ENCODE assay signal across 11 mouse cellular contexts in the genomic region with DNA sequence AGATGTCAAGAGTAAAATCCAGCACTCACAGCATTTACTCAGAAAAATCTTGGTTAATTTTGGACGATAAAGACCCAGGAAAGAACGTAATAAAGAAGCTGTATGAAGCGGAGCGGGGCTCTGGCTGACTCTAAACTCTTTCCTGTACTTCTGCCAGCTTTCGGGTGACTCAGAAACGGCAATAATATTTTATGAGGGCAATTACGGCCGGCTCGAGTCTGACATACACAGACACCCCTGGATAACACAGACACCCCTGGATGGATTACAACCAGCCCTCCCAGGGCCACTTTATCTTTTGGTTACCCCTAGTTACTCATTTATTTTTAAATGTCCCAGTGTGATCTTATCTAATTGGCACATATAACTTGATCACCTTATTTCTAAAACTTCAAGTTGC.
DNase-seq lines count a peak whose midpoint lies in the region; ATAC-seq and TF ChIP-seq lines count a peak whose summit lies in the region.
"Had no signal": no experiment of that assay in that cellular context is flagged by ENCODE, and none has a peak within 500 bp of the region (broad histone marks: within the 10 kb centered on the region; RNA-seq: fewer than 3 reads in every experiment).

No protein-coding gene starts in this region.

- H3K4me1 ChIP-seq in kidney, postnatal 0 days (replicated peaks; ENCODE audit: insufficient read depth, low read length): peaks cover 19% of the 10 kb centered on the region
- H3K4me1 ChIP-seq in limb, embryonic 13.5 days: peaks cover 63% of the 10 kb centered on the region
- peaks cover 27% of the 10 kb centered on the region for H3K4me1 ChIP-seq in hindbrain, embryonic 14.5 days (replicated peaks; ENCODE audit: control insufficient read depth, insufficient read depth, low read length)

- TF ChIP-seq CTCF in kidney, postnatal 0 days (IDR thresholded peaks at IDR 0.05; ENCODE audit: low read depth): no peak

- 14% methylated on average over 9 of the region's 9 CpGs for WGBS in kidney, postnatal 0 days
- 7% methylated on average over 9 of the region's 9 CpGs for WGBS in limb, embryonic 13.5 days
- WGBS in hindbrain, embryonic 14.5 days: 80% methylated on average over 9 of the region's 9 CpGs

- no peak overlapping the region for H3K4me2 ChIP-seq in kidney, postnatal 0 days (ENCODE audit: low read length)
- peak overlapping the region; percentile 31 for H3K4me2 ChIP-seq in limb, embryonic 13.5 days (replicated peaks)
- no peak overlapping the region for H3K4me2 ChIP-seq in hindbrain, embryonic 14.5 days (replicated peaks)
- H3K4me2 ChIP-seq: forebrain, embryonic 13.5 days; hindbrain, embryonic 15.5 days had no signal

- H3K27ac ChIP-seq in kidney, postnatal 0 days: no peak overlapping the region
- H3K27ac ChIP-seq in limb, embryonic 13.5 days: peak overlapping the region; percentile 33; the same call in 1 of the 2 replicates
- H3K27ac ChIP-seq in hindbrain, embryonic 14.5 days: no peak overlapping the region
- H3K27ac ChIP-seq: forebrain, embryonic 13.5 days; hindbrain, embryonic 15.5 days; macrophage had no signal

- H3K27me3 ChIP-seq in kidney, postnatal 0 days (ENCODE audit: insufficient read depth, low read length): no peaks in the 10 kb centered on the region
- no peaks in the 10 kb centered on the region for H3K27me3 ChIP-seq in limb, embryonic 13.5 days
- no peaks in the 10 kb centered on the region for H3K27me3 ChIP-seq in hindbrain, embryonic 14.5 days (ENCODE audit: control insufficient read depth, insufficient read depth, low read length)
- H3K27me3 ChIP-seq: forebrain, embryonic 13.5 days; hindbrain, embryonic 15.5 days had no signal

- no peaks in the 10 kb centered on the region for H3K36me3 ChIP-seq in kidney, postnatal 0 days (ENCODE audit: insufficient read depth, low read length)
- H3K36me3 ChIP-seq in limb, embryonic 13.5 days: no peaks in the 10 kb centered on the region
- H3K36me3 ChIP-seq in hindbrain, embryonic 14.5 days (replicated peaks; ENCODE audit: control insufficient read depth, insufficient read depth): no peaks in the 10 kb centered on the region
- H3K36me3 ChIP-seq: hindbrain, embryonic 15.5 days had no signal

- no peak overlapping the region for H3K4me3 ChIP-seq in kidney, postnatal 0 days (replicated peaks; ENCODE audit: low read depth, low read length)
- H3K4me3 ChIP-seq in limb, embryonic 13.5 days: no peak overlapping the region
- H3K4me3 ChIP-seq in hindbrain, embryonic 14.5 days (replicated peaks; ENCODE audit: low read length): no peak overlapping the region
- H3K4me3 ChIP-seq: forebrain, embryonic 13.5 days; hindbrain, embryonic 15.5 days had no signal

- H3K9ac ChIP-seq in kidney, postnatal 0 days (ENCODE audit: low read depth, low read length): no peak overlapping the region
- H3K9ac ChIP-seq in limb, embryonic 13.5 days: no peak overlapping the region; the same call in 1 of the 2 replicates
- H3K9ac ChIP-seq in hindbrain, embryonic 14.5 days: no peak overlapping the region
- H3K9ac ChIP-seq: forebrain, embryonic 13.5 days; hindbrain, embryonic 15.5 days had no signal

- ATAC-seq in kidney, postnatal 0 days (replicated peaks; ENCODE audit: low FRiP score, low read depth): no peak
- ATAC-seq in limb, embryonic 13.5 days (ENCODE audit: low FRiP score, low read depth): peak; percentile 54
- no peak for ATAC-seq in hindbrain, embryonic 14.5 days (ENCODE audit: low FRiP score)
- ATAC-seq: forebrain, embryonic 13.5 days had no signal

- DNase-seq in kidney, postnatal 0 days (ENCODE audit: low spot score): peak; percentile 52
- no peak for DNase-seq in kidney, adult 18-20 months
- DNase-seq in MN1 (ENCODE audit: low spot score): peak; percentile 63
- peak; percentile 49 for DNase-seq in adrenal gland, adult 8-10 months
- DNase-seq in ovary, adult 18-20 months (ENCODE audit: low spot score): no peak
- DNase-seq in hindbrain, embryonic 14.5 days (ENCODE audit: low spot score): no peak
- DNase-seq: kidney, postnatal 14 days had no signal

- no peaks in the 10 kb centered on the region for H3K9me3 ChIP-seq in kidney, postnatal 0 days (replicated peaks; ENCODE audit: low read length)
- H3K9me3 ChIP-seq in limb, embryonic 13.5 days: no peaks in the 10 kb centered on the region
- H3K9me3 ChIP-seq in hindbrain, embryonic 14.5 days (ENCODE audit: control insufficient read depth, low read length): no peaks in the 10 kb centered on the region
- H3K9me3 ChIP-seq: forebrain, embryonic 13.5 days; hindbrain, embryonic 15.5 days had no signal

Comparison
In these comparisons a context has a peak if more than half of its experiments do, and no peak if none do; other contexts are left out.
1. DNase-seq: peak in kidney, postnatal 0 days (single experiment), MN1 (single experiment) and adrenal gland, adult 8-10 months (single experiment); none in kidney, adult 18-20 months (single experiment), ovary, adult 18-20 months (single experiment) and hindbrain, embryonic 14.5 days (single experiment).